Mouse (Mus musculus): ENCODE data around the gene Nrp2.

- TF ChIP-seq CTCF (conservative IDR thresholded peaks at IDR 0.05; ENCODE audit: insufficient read depth, insufficient read length, low read depth, low read length) (no peak), POLR2A (IDR thresholded peaks at IDR 0.05; ENCODE audit: low read depth, low read length) (no peak)
Observed at GRCm38 (mm10) chr1:62699801-62700200, 3.3 kb upstream of the Nrp2 start.

Data from kidney, adult 2 months (tissue).